Mouse (Mus musculus) fat pad, adult 2 months (tissue): ENCODE results near the gene Kcnh2.
"Not testable (repeated sequence)": the region's sequence is repeated elsewhere in the genome, so short reads cannot be mapped to it uniquely, and the experiment has no call there.

ENCODE experiments used
- DNase-seq: peaks from one replicate; pipeline ENCODE4 v3.0.0-alpha.2; 2011; ENCODE audit warnings: low read depth, low spot score; ENCODE audit errors: extremely low read depth

The Kcnh2 gene

DNA sequence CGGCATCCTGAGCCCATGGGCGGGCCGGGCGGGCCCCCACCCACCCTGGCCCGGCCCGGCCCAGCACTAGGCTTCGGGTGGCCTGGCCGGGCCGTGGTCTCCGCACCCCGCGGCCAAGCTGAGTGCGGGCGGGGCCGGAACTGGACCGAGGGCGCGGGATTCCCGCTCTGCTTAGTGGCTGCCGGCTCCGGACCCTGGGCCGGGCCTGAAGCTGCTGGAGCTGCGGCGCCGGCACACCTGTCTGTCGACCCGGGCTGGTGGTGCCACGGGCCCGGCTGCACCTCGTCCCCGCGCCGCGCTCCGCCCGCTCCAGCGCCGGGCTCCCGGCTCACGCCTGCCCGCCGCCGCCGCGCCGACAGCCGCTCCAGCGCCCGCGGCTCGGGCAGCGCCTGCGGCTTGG lies at the start of gene Kcnh2:
Kcnh2 (minus strand) TSS at position 327 of the 400 bp plus-strand sequence.
- no peak for DNase-seq

- DNase-seq: no peak
These were observed 49.0 kb upstream of the Kcnh2 start for GRCm38 (mm10) chr5:24400362-24400761.

GRCm38 (mm10) chr5:24399686-24400085 lies 48.3 kb upstream of the Kcnh2 start:
- DNase-seq: no peak

DNA sequence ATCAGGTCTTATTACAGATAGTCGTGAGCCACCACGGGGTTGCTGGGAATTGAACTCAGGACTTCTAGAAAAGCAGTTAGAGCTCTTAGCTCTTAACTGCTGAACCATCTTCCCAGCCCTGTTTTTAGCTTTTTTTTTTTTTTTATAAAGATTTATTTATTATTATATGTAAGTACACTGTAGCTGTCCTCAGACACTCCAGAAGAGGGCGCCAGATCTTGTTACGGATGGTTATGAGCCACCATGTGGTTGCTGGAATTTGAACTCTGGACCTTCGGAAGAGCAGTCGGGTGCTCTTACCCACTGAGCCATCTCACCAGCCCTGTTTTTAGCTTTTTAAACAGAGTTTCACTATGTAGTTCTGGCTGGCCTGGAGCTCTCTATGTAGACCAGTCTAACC lies 44.9 kb upstream of the Kcnh2 start:
- not testable (repeated sequence) for DNase-seq

DNA sequence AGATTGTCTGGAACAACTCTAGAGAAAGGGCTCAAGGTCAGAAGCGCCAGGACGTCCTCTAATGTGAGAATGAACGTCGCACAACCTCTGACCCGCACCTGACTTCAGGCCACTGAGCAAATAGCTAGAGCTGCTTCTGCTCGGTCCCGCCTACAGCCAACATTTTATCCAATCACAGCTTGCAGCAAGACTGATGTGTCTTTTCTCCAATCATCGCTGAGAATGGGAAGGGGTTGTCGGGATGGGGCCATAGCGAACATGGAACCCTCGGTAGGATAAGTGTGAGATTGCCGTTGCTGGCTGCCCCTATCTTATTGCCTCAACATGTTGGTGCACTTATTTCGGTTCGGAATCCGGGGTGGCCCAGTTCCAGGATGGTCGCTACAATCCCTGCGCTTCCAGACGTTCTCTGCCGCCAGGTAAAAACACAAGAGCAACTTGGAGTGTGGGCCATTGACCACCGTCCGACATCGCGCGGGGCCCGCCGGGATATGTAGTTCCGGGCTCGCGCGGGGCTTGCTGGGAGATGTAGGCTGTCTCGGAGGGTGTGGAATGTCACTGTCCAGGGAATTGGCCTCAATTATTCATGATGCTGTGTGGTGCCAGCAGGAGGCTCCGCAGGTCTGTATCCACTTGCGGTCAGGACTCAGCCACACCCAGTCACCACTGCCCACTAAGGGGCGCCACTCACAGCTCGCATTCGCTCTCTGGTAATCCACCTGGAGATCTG lies 42.9 kb upstream of the Kcnh2 start:
- peak; percentile 90 for DNase-seq

GRCm38 (mm10) chr5:24393392-24393997 lies 42.1 kb upstream of the Kcnh2 start, which contains the start of gene Abcb8:
Abcb8 (plus strand) TSS chr5:24393663.
- no peak for DNase-seq

- DNase-seq: peak; percentile 31
These were observed 41.3 kb upstream of the Kcnh2 start for GRCm38 (mm10) chr5:24392724-24393123.

- DNase-seq: no peak
These were observed 40.5 kb upstream of the Kcnh2 start, which contains the start of gene Atg9b for GRCm38 (mm10) chr5:24391864-24392263. Atg9b (minus strand) TSS chr5:24392143.

- no peak for DNase-seq
These were observed 38.2 kb upstream of the Kcnh2 start for GRCm38 (mm10) chr5:24389658-24390020.

DNA sequence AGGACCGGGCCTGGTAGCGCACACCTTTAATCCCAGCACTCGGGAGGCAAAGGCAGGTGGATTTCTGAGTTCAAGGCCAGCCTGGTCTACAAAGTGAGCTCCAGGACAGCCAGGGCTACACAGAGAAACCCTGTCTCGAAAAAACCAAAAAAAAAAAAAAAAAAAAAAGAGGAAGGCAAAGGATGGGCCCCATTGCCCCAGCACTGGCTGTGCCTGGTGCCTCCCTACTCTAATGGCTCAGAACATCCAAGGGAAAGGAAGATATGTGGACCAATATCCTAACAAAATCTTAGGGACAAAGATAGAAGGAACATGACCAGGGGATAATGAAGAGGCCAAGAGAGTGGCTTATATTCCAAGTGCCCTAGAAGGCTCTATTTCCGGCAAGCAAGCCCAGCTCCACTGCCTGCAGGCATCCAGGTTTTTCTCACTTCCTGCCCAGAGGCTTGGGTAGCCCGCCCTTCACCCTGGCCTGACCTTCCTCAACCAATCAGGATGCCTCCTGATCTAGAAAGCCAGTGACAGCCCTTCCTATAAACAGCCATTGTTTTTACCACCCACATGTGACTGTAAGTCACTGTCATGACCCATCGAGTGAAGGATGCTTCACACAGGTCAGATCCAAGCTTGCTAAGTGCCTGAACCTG lies 37.7 kb upstream of the Kcnh2 start:
- no peak for DNase-seq

GRCm38 (mm10) chr5:24388246-24388915 lies 37.0 kb upstream of the Kcnh2 start:
- DNase-seq: no peak

DNA sequence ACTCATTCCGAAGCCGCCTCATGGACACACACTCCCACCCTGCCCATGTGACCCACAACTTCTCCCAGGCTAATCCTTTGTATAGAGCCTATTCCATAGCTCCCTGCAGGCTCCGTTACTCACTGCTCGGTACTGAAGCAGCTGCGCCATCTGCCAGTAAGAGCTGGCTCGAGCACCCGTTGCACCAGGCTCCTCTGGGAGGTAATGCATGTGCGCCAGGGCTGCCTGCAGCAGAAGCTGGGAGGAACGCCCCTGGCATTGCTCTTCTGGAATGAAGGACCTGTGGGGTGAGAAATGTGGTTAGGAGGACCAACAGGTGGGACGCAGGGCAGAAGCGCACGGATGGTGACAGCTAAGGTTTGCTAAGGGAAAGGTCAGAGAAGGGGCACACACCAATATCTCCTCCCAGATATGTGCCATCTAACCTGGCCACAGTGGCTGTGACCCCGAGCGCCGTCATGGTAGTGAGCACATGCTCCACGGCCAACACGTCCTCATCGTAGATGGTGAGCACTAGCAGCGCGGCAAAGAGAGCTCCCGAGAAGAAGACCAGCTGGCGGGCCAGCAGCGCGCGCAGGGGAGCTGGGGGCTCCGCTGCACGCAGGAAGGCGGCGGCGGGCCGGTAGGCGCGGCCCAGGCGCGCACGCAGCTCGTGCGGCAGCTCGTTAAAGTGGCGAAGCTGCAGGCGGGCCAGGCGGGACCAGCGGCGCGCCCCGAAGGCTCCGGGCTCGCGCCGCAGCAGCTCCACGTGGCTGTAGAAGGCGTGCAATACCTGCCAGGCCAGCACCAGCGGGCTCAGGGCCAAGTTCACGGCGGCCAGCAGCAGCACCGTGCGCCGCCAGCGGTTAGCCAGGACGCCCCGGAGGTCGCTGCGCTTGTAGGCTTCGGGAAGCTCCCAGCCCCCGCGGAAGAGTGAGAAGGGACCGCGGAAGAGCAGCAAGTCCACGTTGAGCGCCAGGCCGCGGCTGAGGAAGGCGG lies 36.1 kb upstream of the Kcnh2 start:
- no peak for DNase-seq

- no peak for DNase-seq
These were observed 34.6 kb upstream of the Kcnh2 start for GRCm38 (mm10) chr5:24385887-24386550.

- DNase-seq: no peak
These were observed 34.0 kb upstream of the Kcnh2 start for GRCm38 (mm10) chr5:24385374-24385773.

DNA sequence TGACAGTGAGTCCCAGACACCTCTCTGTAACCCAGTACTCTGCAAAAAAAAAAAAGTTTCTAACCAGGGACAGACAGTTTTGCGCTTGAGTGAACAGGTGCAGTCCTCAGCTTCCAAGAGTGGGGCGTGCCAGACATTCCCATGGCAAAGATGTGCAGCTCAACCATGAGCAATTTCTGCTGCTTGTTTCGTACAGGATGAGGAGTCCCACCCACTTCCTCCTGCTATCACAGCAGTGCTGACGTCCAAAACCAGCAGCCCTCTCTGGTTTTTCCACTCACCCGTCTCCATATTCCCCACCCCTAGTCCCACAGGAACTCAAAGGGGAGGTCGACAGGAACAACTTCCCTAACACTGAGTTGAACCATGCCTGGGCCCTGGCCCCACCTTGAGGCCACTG lies 33.0 kb upstream of the Kcnh2 start:
- no peak for DNase-seq

DNA sequence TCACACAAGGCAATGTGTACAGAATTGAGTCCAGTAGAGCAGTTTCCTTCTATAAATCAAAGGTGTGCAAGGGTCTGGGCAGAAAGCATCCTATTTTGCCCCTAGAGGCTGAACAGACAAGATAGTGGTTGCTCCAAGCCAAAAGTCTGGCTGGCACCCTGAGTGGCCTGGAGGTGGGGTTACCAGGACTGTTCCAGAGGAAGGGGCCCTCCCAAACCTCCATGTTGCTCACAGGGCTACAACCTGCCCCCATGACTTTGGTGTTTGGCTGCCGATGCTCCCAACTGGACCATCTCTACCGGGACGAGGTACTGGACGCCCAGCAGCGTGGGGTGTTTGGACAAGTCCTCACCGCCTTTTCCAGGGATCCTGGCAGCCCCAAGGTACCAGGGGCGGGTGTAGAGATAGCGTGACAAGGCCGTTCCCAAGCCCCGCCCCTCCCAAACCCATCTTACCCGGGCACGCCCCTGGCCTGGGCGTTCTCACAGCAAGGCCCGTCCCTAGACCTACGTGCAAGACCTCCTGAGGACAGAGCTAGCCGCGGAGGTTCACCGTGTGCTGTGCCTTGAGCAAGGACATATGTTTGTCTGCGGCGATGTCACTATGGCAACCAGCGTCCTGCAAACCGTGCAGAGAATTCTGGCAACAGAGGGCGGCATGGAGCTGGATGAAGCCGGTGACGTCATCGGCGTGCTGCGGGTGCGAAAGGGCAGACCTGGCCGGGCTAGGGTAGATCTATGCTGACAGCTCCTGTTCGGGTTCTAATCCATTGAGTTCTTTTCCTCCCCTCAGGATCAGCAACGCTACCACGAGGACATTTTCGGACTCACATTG lies 31.8 kb upstream of the Kcnh2 start:
- peak; percentile 55 for DNase-seq

- DNase-seq: no peak
These were observed 30.6 kb upstream of the Kcnh2 start for GRCm38 (mm10) chr5:24381988-24382387.

DNA sequence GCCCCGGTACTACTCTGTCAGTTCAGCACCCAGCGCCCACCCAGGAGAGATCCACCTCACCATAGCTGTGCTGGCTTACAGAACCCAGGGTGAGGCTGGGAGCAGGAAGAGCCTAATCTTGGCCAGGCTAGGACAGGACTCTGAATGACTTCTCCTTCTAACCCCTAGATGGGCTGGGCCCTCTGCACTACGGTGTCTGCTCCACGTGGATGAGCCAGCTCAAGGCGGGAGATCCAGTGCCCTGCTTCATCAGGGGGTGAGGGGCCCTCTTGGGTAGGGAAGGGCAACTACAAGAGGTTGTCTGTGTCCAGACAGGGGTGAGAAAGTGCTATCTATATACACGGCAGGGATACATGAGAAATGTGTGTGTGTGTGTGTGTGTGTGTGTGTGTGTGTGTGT lies 30.1 kb upstream of the Kcnh2 start:
- no peak for DNase-seq

DNA sequence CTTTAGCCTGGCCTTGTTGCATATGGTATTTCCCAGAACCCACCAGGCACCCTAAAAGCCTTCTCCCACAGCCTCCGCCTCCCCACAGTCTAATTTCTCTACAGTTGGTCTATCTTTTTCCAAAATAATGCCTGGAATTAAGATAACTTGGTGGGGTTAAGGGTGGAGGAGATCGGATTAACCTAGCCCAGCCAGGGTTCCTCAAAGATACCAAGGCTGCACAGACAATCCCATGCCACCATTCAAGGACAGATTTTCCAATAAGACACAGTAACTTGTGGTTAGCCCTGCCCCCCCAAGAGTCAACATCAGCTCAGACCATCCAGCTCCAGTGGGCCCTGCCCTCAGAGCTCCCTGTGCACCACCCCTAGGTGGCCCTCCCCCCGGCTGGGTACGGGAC lies 29.1 kb upstream of the Kcnh2 start:
- DNase-seq: no peak
